12 mouse cellular contexts compared by ENCODE assay signal in the genomic region with DNA sequence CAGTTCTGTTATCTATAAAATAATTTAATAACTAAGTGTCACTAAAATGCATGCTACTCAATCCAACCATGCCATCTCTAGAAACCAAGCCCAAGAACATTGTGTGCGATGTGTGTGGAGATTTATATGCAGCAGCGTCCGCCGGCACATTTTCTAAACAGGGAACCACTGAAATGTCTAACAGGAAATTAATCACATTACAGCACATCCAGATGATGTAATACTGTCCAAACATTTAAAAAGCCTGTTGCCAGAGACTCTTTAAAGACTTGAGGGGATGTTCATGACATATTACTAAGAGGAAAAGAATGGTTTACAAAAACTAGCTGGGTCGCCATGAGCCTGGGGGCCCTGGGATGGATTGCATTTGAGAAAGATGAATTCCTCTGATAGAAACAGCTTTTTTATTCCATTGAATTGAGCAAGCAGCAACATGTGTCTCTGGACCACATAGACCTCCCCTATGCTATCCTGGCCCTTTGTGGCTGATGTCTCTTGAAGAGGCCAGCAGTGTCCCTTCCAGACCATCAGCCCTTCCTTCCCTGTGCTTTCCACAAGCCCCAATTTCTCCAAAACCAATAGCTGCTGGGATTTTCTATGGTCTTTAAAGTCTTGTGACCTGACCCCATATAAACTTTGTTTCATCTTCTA.
"Had no signal": no experiment of that assay in that cellular context is flagged by ENCODE, and none has a peak within 500 bp of the region (broad histone marks: within the 10 kb centered on the region; RNA-seq: fewer than 3 reads in every experiment).

No protein-coding gene starts in this region.

- H3K4me2 ChIP-seq: liver, embryonic 11.5 days; liver, embryonic 15.5 days; midbrain, embryonic 12.5 days; neural tube, embryonic 13.5 days; stomach, embryonic 15.5 days had no signal

- H3K27ac ChIP-seq: limb, embryonic 10.5 days; liver, embryonic 15.5 days; macrophage; midbrain, embryonic 12.5 days; neural tube, embryonic 13.5 days; stomach, embryonic 15.5 days had no signal

- H3K4me3 ChIP-seq: limb, embryonic 10.5 days; liver, embryonic 15.5 days; midbrain, embryonic 12.5 days; neural tube, embryonic 13.5 days; stomach, embryonic 15.5 days had no signal

- H3K9ac ChIP-seq: liver, embryonic 15.5 days; midbrain, embryonic 12.5 days; neural tube, embryonic 13.5 days; stomach, embryonic 15.5 days had no signal

- ATAC-seq: midbrain, embryonic 16.5 days had no signal

- H3K36me3 ChIP-seq: limb, embryonic 10.5 days; liver, embryonic 15.5 days; midbrain, embryonic 12.5 days; neural tube, embryonic 13.5 days; stomach, embryonic 15.5 days had no signal

- H3K4me1 ChIP-seq: limb, embryonic 10.5 days; liver, embryonic 15.5 days; midbrain, embryonic 12.5 days; neural tube, embryonic 13.5 days; stomach, embryonic 15.5 days had no signal

- H3K27me3 ChIP-seq: liver, embryonic 15.5 days; midbrain, embryonic 12.5 days; neural tube, embryonic 13.5 days; stomach, embryonic 15.5 days had no signal

- DNase-seq: kidney, adult 18-20 months; kidney, postnatal 14 days; right cerebral cortex, postnatal 14 days; thymus, postnatal 4 days had no signal

- H3K9me3 ChIP-seq: limb, embryonic 10.5 days; liver, embryonic 15.5 days; midbrain, embryonic 12.5 days; neural tube, embryonic 13.5 days; stomach, embryonic 15.5 days had no signal
